Mouse (Mus musculus) limb, embryonic 11.5 days (tissue): Measurements from ENCODE around the gene Atp6v1e1. TPM values are rescaled to one million over a fixed set of nuclear protein-coding genes. Genes with fewer than 3 reads are reported as not detected.
"Not testable (repeated sequence)": the region's sequence is repeated elsewhere in the genome, so short reads cannot be mapped to it uniquely, and the experiment has no call there.

ENCODE experiments used
- ATAC-seq: fragments of 200-750 bp; cut with Nextera tagmentation; 2 replicates; pipeline ENCODE4 v1.8.0; 2017; ENCODE audit warnings: low read depth; ENCODE audit not compliant: insufficient number of reproducible peaks, low FRiP score, low TSS enrichment
- DNase-seq: peaks from one replicate; pipeline ENCODE4 v3.0.0-alpha.2; 2015; ENCODE audit warnings: low spot score
- H3K27ac ChIP-seq: fragments of 300-500 bp; sonication (generic); replicated peaks from 2 replicates; pipeline ENCODE4 v1.5.1; 2014; ENCODE audit warnings: low read depth, mild to moderate bottlenecking, low read length
- H3K27me3 ChIP-seq: fragments of 300-500 bp; sonication (generic); 2 replicates; pipeline ENCODE4 v1.6.1; 2014; ENCODE audit warnings: mild to moderate bottlenecking, low read length, mixed read lengths; ENCODE audit not compliant: control insufficient read depth, insufficient read depth
- H3K36me3 ChIP-seq: fragments of 300-500 bp; sonication (generic); 2 replicates; pipeline ENCODE4 v1.6.1; 2014; ENCODE audit warnings: mild to moderate bottlenecking, low read length, moderate library complexity, mixed read lengths; ENCODE audit not compliant: control insufficient read depth, insufficient read depth
- H3K4me1 ChIP-seq: fragments of 300-500 bp; sonication (generic); 2 replicates; pipeline ENCODE4 v1.6.1; 2014; ENCODE audit warnings: low read length, mixed read lengths; ENCODE audit not compliant: control insufficient read depth, insufficient read depth
- H3K4me2 ChIP-seq: fragments of 300-500 bp; sonication (generic); 2 replicates; pipeline ENCODE4 v1.6.1; 2014; ENCODE audit warnings: low read depth, mild to moderate bottlenecking, moderate library complexity; ENCODE audit not compliant: severe bottlenecking
- H3K4me3 ChIP-seq: fragments of 300-500 bp; sonication (generic); 2 replicates; pipeline ENCODE4 v1.5.1; 2014; ENCODE audit warnings: low read depth, low read length
- H3K9ac ChIP-seq: fragments of 300-500 bp; sonication (generic); 2 replicates; pipeline ENCODE4 v1.6.1; 2014; ENCODE audit warnings: mild to moderate bottlenecking, low read length
- H3K9me3 ChIP-seq: fragments of 300-500 bp; sonication (generic); 2 replicates; pipeline ENCODE4 v1.6.1; 2016; ENCODE audit warnings: low read length; ENCODE audit not compliant: control insufficient read depth
- WGBS: fragments of 180-500 bp; shearing (Covaris S2); extraction: QIAGEN DNeasy Blood & Tissue Kit; methylation state at CpG from one replicate; pipeline ENCODE4 v1.1.7; 2014; 5-methylcytosine and 5-hydroxymethylcytosine counted together
- polyA plus RNA-seq: library from polyadenylated mRNA; unstranded; fragments of >200 nt; fragmentation: Nextera tagmentation; extraction: Ambion mirVana; gene quantifications from 2 replicates; pipeline ENCODE4 v1.2.1, GENCODE M21; 2014

Atp6v1e1 gene
- polyA plus RNA-seq: 112 and 118 TPM in 2 replicates

GRCm38 (mm10) chr6:120822307-120822928 is at the start of gene Atp6v1e1:
Gene Atp6v1e1, minus strand, starts transcription at chr6:120822793.
- ATAC-seq (peak; percentile 95), DNase-seq (peak; percentile 95)
- H3K9me3 ChIP-seq: no peaks in the 10 kb centered on the region
- WGBS: under 1% methylated on average over 41 of the region's 41 CpGs
- peak within 1 kb of the TSS; percentile 84 for H3K27ac ChIP-seq
- H3K4me2 ChIP-seq: peak within 1 kb of the TSS; percentile 68
- H3K4me1 ChIP-seq: peaks cover 6% of the 10 kb centered on the region; the same call in 1 of the 2 replicates
- H3K27me3 ChIP-seq: no peaks in the 10 kb centered on the region
- H3K9ac ChIP-seq: peak within 1 kb of the TSS; percentile 81
- H3K4me3 ChIP-seq: peak within 1 kb of the TSS; percentile 92
- peaks cover 15% of the 10 kb centered on the region for H3K36me3 ChIP-seq

GRCm38 (mm10) chr6:120871286-120871685 is 48.7 kb upstream of the Atp6v1e1 start:
- H3K9ac ChIP-seq: no peak overlapping the region
- no peaks in the 10 kb centered on the region for H3K27me3 ChIP-seq
- no peaks in the 10 kb centered on the region for H3K9me3 ChIP-seq
- H3K4me1 ChIP-seq: no peaks in the 10 kb centered on the region
- H3K4me3 ChIP-seq: no peak overlapping the region
- 89% methylated on average over 2 of the region's 2 CpGs for WGBS
- peaks cover 7% of the 10 kb centered on the region; the same call in 1 of the 2 replicates for H3K36me3 ChIP-seq
- no peak overlapping the region for H3K4me2 ChIP-seq
- DNase-seq: no peak
- ATAC-seq: no peak
- no peak overlapping the region for H3K27ac ChIP-seq

GRCm38 (mm10) chr6:120868824-120869223 is 46.2 kb upstream of the Atp6v1e1 start:
- WGBS: 77% methylated on average over 1 of the region's 1 CpGs
- Histone ChIP-seq H3K27me3 (no peaks in the 10 kb centered on the region), H3K36me3 (peaks cover 7% of the 10 kb centered on the region; the same call in 1 of the 2 replicates), H3K9ac (no peak overlapping the region), H3K4me2 (no peak overlapping the region), H3K27ac (no peak overlapping the region), H3K4me3 (no peak overlapping the region), H3K4me1 (no peaks in the 10 kb centered on the region), H3K9me3 (no peaks in the 10 kb centered on the region)
- no peak for ATAC-seq
- DNase-seq: no peak

- Histone ChIP-seq H3K27ac (no peak overlapping the region), H3K27me3 (no peaks in the 10 kb centered on the region), H3K4me3 (no peak overlapping the region), H3K4me2 (no peak overlapping the region), H3K9me3 (no peaks in the 10 kb centered on the region), H3K36me3 (peaks cover 4% of the 10 kb centered on the region; the same call in 1 of the 2 replicates), H3K9ac (no peak overlapping the region), H3K4me1 (no peaks in the 10 kb centered on the region)
- ATAC-seq: no peak
- DNase-seq: no peak
- 90% methylated on average over 9 of the region's 9 CpGs for WGBS
Measured at GRCm38 (mm10) chr6:120866051-120866814, 43.6 kb upstream of the Atp6v1e1 start.

DNA sequence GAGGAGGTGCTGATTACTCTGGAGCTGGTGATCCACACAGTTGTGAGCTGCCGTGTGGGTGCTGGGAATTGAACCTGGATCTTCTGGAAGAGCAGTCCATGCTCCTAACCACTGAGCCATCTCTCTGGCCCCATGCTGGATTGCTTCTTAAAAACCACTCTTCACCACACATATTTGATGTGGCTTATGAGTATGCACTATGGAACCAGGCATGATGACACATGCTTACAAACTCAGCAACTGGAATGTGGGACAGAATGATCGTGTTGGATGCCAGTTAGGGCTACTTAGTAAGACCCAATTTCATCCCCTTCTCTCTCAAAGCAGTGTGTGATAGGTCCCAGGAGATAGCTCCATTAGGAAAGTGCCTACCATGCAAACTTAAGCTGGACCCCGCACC is 37.5 kb upstream of the Atp6v1e1 start:
- Histone ChIP-seq H3K9me3 (no peaks in the 10 kb centered on the region), H3K4me2 (no peak overlapping the region), H3K9ac (no peak overlapping the region), H3K36me3 (peaks cover 6% of the 10 kb centered on the region), H3K27me3 (no peaks in the 10 kb centered on the region), H3K27ac (no peak overlapping the region), H3K4me3 (no peak overlapping the region), H3K4me1 (no peaks in the 10 kb centered on the region)
- WGBS: 98% methylated on average over 3 of the region's 3 CpGs
- DNase-seq (no peak), ATAC-seq (no peak)

GRCm38 (mm10) chr6:120858217-120858711 is 35.7 kb upstream of the Atp6v1e1 start:
- H3K4me1 ChIP-seq: no peaks in the 10 kb centered on the region
- DNase-seq (no peak), ATAC-seq (no peak)
- no peaks in the 10 kb centered on the region for H3K9me3 ChIP-seq
- no peak overlapping the region for H3K9ac ChIP-seq
- H3K27me3 ChIP-seq: no peaks in the 10 kb centered on the region
- no peak overlapping the region for H3K4me2 ChIP-seq
- WGBS: 82% methylated on average over 8 of the region's 8 CpGs
- H3K36me3 ChIP-seq: peaks cover 6% of the 10 kb centered on the region
- H3K4me3 ChIP-seq: no peak overlapping the region
- H3K27ac ChIP-seq: no peak overlapping the region

- Histone ChIP-seq H3K4me3 (no peak overlapping the region), H3K27me3 (no peaks in the 10 kb centered on the region), H3K27ac (no peak overlapping the region), H3K4me1 (no peaks in the 10 kb centered on the region), H3K4me2 (no peak overlapping the region), H3K36me3 (peaks cover 6% of the 10 kb centered on the region), H3K9ac (no peak overlapping the region), H3K9me3 (no peaks in the 10 kb centered on the region)
- no peak for ATAC-seq
- DNase-seq: no peak
- 81% methylated on average over 10 of the region's 10 CpGs for WGBS
Measured at GRCm38 (mm10) chr6:120854413-120854812, 31.8 kb upstream of the Atp6v1e1 start.

GRCm38 (mm10) chr6:120850720-120851119 is 28.1 kb upstream of the Atp6v1e1 start:
- H3K27ac ChIP-seq, H3K36me3 ChIP-seq, H3K27me3 ChIP-seq, H3K9me3 ChIP-seq, DNase-seq, H3K9ac ChIP-seq, ATAC-seq, H3K4me1 ChIP-seq, H3K4me2 ChIP-seq, H3K4me3 ChIP-seq: not testable (repeated sequence)
